Mouse (Mus musculus): Measurements from ENCODE around the gene Slc5a3. TPM values are rescaled to one million over a fixed set of nuclear protein-coding genes. Genes with fewer than 3 reads are reported as not detected.
A peak's percentile ranks its signal among the peaks of the same experiment; 100 is the strongest.

The Slc5a3 gene
- polyA plus RNA-seq, 1 experiment from 2014 or later = 9.5 TPM

- H3K27me3 ChIP-seq (ENCODE audit: control insufficient read depth, insufficient read depth, low read length) = no peaks in the 10 kb centered on the region
- peak; percentile 44; the same call in 1 of the 2 replicates for ATAC-seq (ENCODE audit: insufficient number of reproducible peaks, low FRiP score, low TSS enrichment, low read depth)
- peak overlapping the region; percentile 86 for H3K4me2 ChIP-seq (ENCODE audit: low read depth, severe bottlenecking)
- peak overlapping the region; percentile 56; the same call in 1 of the 2 replicates for H3K27ac ChIP-seq (replicated peaks; ENCODE audit: low read depth, low read length)
- peak overlapping the region; percentile 70 for H3K9ac ChIP-seq (ENCODE audit: low read length)
- no peak for DNase-seq (ENCODE audit: low spot score)
- peak overlapping the region; percentile 87 for H3K4me3 ChIP-seq (ENCODE audit: low read depth, low read length)
- peaks cover 3% of the 10 kb centered on the region; the same call in 1 of the 2 replicates for H3K36me3 ChIP-seq (ENCODE audit: control insufficient read depth, insufficient read depth, low read length)
- 11% methylated on average over 11 of the region's 11 CpGs for WGBS
- H3K4me1 ChIP-seq (ENCODE audit: control insufficient read depth, insufficient read depth, low read length) = peaks cover 6% of the 10 kb centered on the region; the same call in 1 of the 2 replicates
- H3K9me3 ChIP-seq (ENCODE audit: control insufficient read depth, low read length) = no peaks in the 10 kb centered on the region; the same call in 1 of the 2 replicates
Observed at GRCm38 (mm10) chr16:92057456-92057851, 668 bp upstream of the Slc5a3 start.

GRCm38 (mm10) chr16:92058644-92059620 lies 810 bp downstream of the Slc5a3 start:
- peak; percentile 14; the same call in 1 of the 2 replicates for ATAC-seq (ENCODE audit: insufficient number of reproducible peaks, low FRiP score, low TSS enrichment, low read depth)

GRCm38 (mm10) chr16:92060213-92060612 lies 2.1 kb downstream of the Slc5a3 start:
- H3K4me3 ChIP-seq (ENCODE audit: low read depth, low read length) = no peak overlapping the region
- H3K9ac ChIP-seq (ENCODE audit: low read length) = no peak overlapping the region
- H3K36me3 ChIP-seq (ENCODE audit: control insufficient read depth, insufficient read depth, low read length) = peaks cover 5% of the 10 kb centered on the region; the same call in 1 of the 2 replicates
- WGBS = 91% methylated on average over 3 of the region's 3 CpGs
- DNase-seq (ENCODE audit: low spot score) = no peak
- no peaks in the 10 kb centered on the region for H3K9me3 ChIP-seq (ENCODE audit: control insufficient read depth, low read length)
- H3K27me3 ChIP-seq (ENCODE audit: control insufficient read depth, insufficient read depth, low read length) = no peaks in the 10 kb centered on the region
- peaks cover 6% of the 10 kb centered on the region; the same call in 1 of the 2 replicates for H3K4me1 ChIP-seq (ENCODE audit: control insufficient read depth, insufficient read depth, low read length)
- ATAC-seq (ENCODE audit: insufficient number of reproducible peaks, low FRiP score, low TSS enrichment, low read depth) = no peak
- H3K27ac ChIP-seq (replicated peaks; ENCODE audit: low read depth, low read length) = no peak overlapping the region
- H3K4me2 ChIP-seq (ENCODE audit: low read depth, severe bottlenecking) = no peak overlapping the region

More at GRCm38 (mm10) chr16:92058644-92059620, 810 bp downstream of the Slc5a3 start:
- peak overlapping the region; percentile 87 for H3K4me3 ChIP-seq (ENCODE audit: low read depth, low read length)
- H3K4me1 ChIP-seq (ENCODE audit: control insufficient read depth, insufficient read depth, low read length) = peaks cover 6% of the 10 kb centered on the region; the same call in 1 of the 2 replicates
- no peaks in the 10 kb centered on the region for H3K27me3 ChIP-seq (ENCODE audit: control insufficient read depth, insufficient read depth, low read length)
- H3K27ac ChIP-seq (replicated peaks; ENCODE audit: low read depth, low read length) = no peak overlapping the region
- H3K4me2 ChIP-seq (ENCODE audit: low read depth, severe bottlenecking) = peak overlapping the region; percentile 86
- peak; percentile 49 for DNase-seq (ENCODE audit: low spot score)
- H3K9ac ChIP-seq (ENCODE audit: low read length) = peak overlapping the region; percentile 70
- WGBS = 2% methylated on average over 47 of the region's 63 CpGs
- no peaks in the 10 kb centered on the region; the same call in 1 of the 2 replicates for H3K9me3 ChIP-seq (ENCODE audit: control insufficient read depth, low read length)
- H3K36me3 ChIP-seq (ENCODE audit: control insufficient read depth, insufficient read depth, low read length) = peaks cover 3% of the 10 kb centered on the region; the same call in 1 of the 2 replicates

- Histone ChIP-seq H3K9ac (ENCODE audit: low read length) (no peak overlapping the region), H3K4me3 (ENCODE audit: low read depth, low read length) (no peak overlapping the region), H3K9me3 (ENCODE audit: control insufficient read depth, low read length) (no peaks in the 10 kb centered on the region), H3K36me3 (ENCODE audit: control insufficient read depth, insufficient read depth, low read length) (peaks cover 5% of the 10 kb centered on the region; the same call in 1 of the 2 replicates), H3K27me3 (ENCODE audit: control insufficient read depth, insufficient read depth, low read length) (no peaks in the 10 kb centered on the region), H3K4me2 (ENCODE audit: low read depth, severe bottlenecking) (no peak overlapping the region), H3K27ac (replicated peaks; ENCODE audit: low read depth, low read length) (no peak overlapping the region), H3K4me1 (ENCODE audit: control insufficient read depth, insufficient read depth, low read length) (peaks cover 6% of the 10 kb centered on the region; the same call in 1 of the 2 replicates)
- ATAC-seq (ENCODE audit: insufficient number of reproducible peaks, low FRiP score, low TSS enrichment, low read depth) = no peak
- DNase-seq (ENCODE audit: low spot score) = no peak
- WGBS = 95% methylated on average over 7 of the region's 7 CpGs
Observed at GRCm38 (mm10) chr16:92061586-92061985, 3.5 kb downstream of the Slc5a3 start.

GRCm38 (mm10) chr16:92062832-92063231 lies 4.7 kb downstream of the Slc5a3 start:
- no peaks in the 10 kb centered on the region for H3K9me3 ChIP-seq (ENCODE audit: control insufficient read depth, low read length)
- no peak overlapping the region for H3K27ac ChIP-seq (replicated peaks; ENCODE audit: low read depth, low read length)
- no peak for DNase-seq (ENCODE audit: low spot score)
- peaks cover 5% of the 10 kb centered on the region; the same call in 1 of the 2 replicates for H3K36me3 ChIP-seq (ENCODE audit: control insufficient read depth, insufficient read depth, low read length)
- WGBS = 92% methylated on average over 1 of the region's 1 CpGs
- no peak for ATAC-seq (ENCODE audit: insufficient number of reproducible peaks, low FRiP score, low TSS enrichment, low read depth)
- H3K4me3 ChIP-seq (ENCODE audit: low read depth, low read length) = no peak overlapping the region
- no peak overlapping the region for H3K9ac ChIP-seq (ENCODE audit: low read length)
- H3K27me3 ChIP-seq (ENCODE audit: control insufficient read depth, insufficient read depth, low read length) = no peaks in the 10 kb centered on the region
- peaks cover 6% of the 10 kb centered on the region; the same call in 1 of the 2 replicates for H3K4me1 ChIP-seq (ENCODE audit: control insufficient read depth, insufficient read depth, low read length)
- H3K4me2 ChIP-seq (ENCODE audit: low read depth, severe bottlenecking) = no peak overlapping the region

GRCm38 (mm10) chr16:92064801-92065200 lies 6.7 kb downstream of the Slc5a3 start:
- no peaks in the 10 kb centered on the region for H3K9me3 ChIP-seq (ENCODE audit: control insufficient read depth, low read length)
- H3K9ac ChIP-seq (ENCODE audit: low read length) = no peak overlapping the region
- no peaks in the 10 kb centered on the region for H3K27me3 ChIP-seq (ENCODE audit: control insufficient read depth, insufficient read depth, low read length)
- 90% methylated on average over 2 of the region's 2 CpGs for WGBS
- no peak overlapping the region for H3K27ac ChIP-seq (replicated peaks; ENCODE audit: low read depth, low read length)
- H3K4me2 ChIP-seq (ENCODE audit: low read depth, severe bottlenecking) = no peak overlapping the region
- DNase-seq (ENCODE audit: low spot score) = no peak
- no peak overlapping the region for H3K4me3 ChIP-seq (ENCODE audit: low read depth, low read length)
- ATAC-seq (ENCODE audit: insufficient number of reproducible peaks, low FRiP score, low TSS enrichment, low read depth) = no peak
- peaks cover 5% of the 10 kb centered on the region; the same call in 1 of the 2 replicates for H3K36me3 ChIP-seq (ENCODE audit: control insufficient read depth, insufficient read depth, low read length)
- H3K4me1 ChIP-seq (ENCODE audit: control insufficient read depth, insufficient read depth, low read length) = peaks cover under 1% of the 10 kb centered on the region; the same call in 1 of the 2 replicates

GRCm38 (mm10) chr16:92070338-92070737 lies 12.2 kb downstream of the Slc5a3 start:
- H3K9ac ChIP-seq (ENCODE audit: low read length) = no peak overlapping the region
- H3K27ac ChIP-seq (replicated peaks; ENCODE audit: low read depth, low read length) = no peak overlapping the region
- H3K4me1 ChIP-seq (ENCODE audit: control insufficient read depth, insufficient read depth, low read length) = no peaks in the 10 kb centered on the region
- 94% methylated on average over 8 of the region's 8 CpGs for WGBS
- no peak overlapping the region for H3K4me2 ChIP-seq (ENCODE audit: low read depth, severe bottlenecking)
- no peaks in the 10 kb centered on the region for H3K36me3 ChIP-seq (ENCODE audit: control insufficient read depth, insufficient read depth, low read length)
- no peaks in the 10 kb centered on the region for H3K27me3 ChIP-seq (ENCODE audit: control insufficient read depth, insufficient read depth, low read length)
- no peak overlapping the region for H3K4me3 ChIP-seq (ENCODE audit: low read depth, low read length)
- ATAC-seq (ENCODE audit: insufficient number of reproducible peaks, low FRiP score, low TSS enrichment, low read depth) = no peak
- DNase-seq (ENCODE audit: low spot score) = no peak
- H3K9me3 ChIP-seq (ENCODE audit: control insufficient read depth, low read length) = no peaks in the 10 kb centered on the region

GRCm38 (mm10) chr16:92076797-92077196 lies 18.7 kb downstream of the Slc5a3 start:
- Histone ChIP-seq H3K9me3 (ENCODE audit: control insufficient read depth, low read length) (no peaks in the 10 kb centered on the region), H3K4me2 (ENCODE audit: low read depth, severe bottlenecking) (no peak overlapping the region), H3K9ac (ENCODE audit: low read length) (no peak overlapping the region), H3K4me3 (ENCODE audit: low read depth, low read length) (no peak overlapping the region), H3K27ac (replicated peaks; ENCODE audit: low read depth, low read length) (no peak overlapping the region), H3K36me3 (ENCODE audit: control insufficient read depth, insufficient read depth, low read length) (peaks cover 2% of the 10 kb centered on the region), H3K4me1 (ENCODE audit: control insufficient read depth, insufficient read depth, low read length) (no peaks in the 10 kb centered on the region), H3K27me3 (ENCODE audit: control insufficient read depth, insufficient read depth, low read length) (no peaks in the 10 kb centered on the region)
- DNase-seq (ENCODE audit: low spot score) = no peak
- no peak for ATAC-seq (ENCODE audit: insufficient number of reproducible peaks, low FRiP score, low TSS enrichment, low read depth)
- WGBS = 96% methylated on average over 8 of the region's 8 CpGs
